ENCODE assay signal across 12 mouse cellular contexts in genomic region chr4:123613309-123613947, GRCm38 (mm10).
DNase-seq lines count a peak whose midpoint lies in the region; ATAC-seq and TF ChIP-seq lines count a peak whose summit lies in the region.
"Had no signal": no experiment of that assay in that cellular context is flagged by ENCODE, and none has a peak within 500 bp of the region (broad histone marks: within the 10 kb centered on the region; RNA-seq: fewer than 3 reads in every experiment).

No protein-coding gene starts in this region.

- H3K4me1 ChIP-seq in heart, embryonic 12.5 days (replicated peaks) = peaks cover 46% of the 10 kb centered on the region
- peaks cover 39% of the 10 kb centered on the region for H3K4me1 ChIP-seq in kidney, adult 2 months (ENCODE audit: control insufficient read depth, insufficient read depth, low read length)
- peaks cover 36% of the 10 kb centered on the region for H3K4me1 ChIP-seq in liver, embryonic 15.5 days (replicated peaks)
- peaks cover 12% of the 10 kb centered on the region; the same call in 1 of the 2 replicates for H3K4me1 ChIP-seq in stomach, embryonic 14.5 days (ENCODE audit: control insufficient read depth, insufficient read depth, low read length)
- H3K4me1 ChIP-seq in forebrain, embryonic 12.5 days = peaks cover 20% of the 10 kb centered on the region

- no peak for ATAC-seq in heart, embryonic 12.5 days (ENCODE audit: insufficient number of reproducible peaks, low FRiP score)
- peak; percentile 74 for ATAC-seq in liver, embryonic 15.5 days (ENCODE audit: insufficient read depth)
- peak; percentile 81 for ATAC-seq in stomach, embryonic 14.5 days (ENCODE audit: insufficient number of reproducible peaks, insufficient read depth, low FRiP score, low read depth)
- ATAC-seq in forebrain, embryonic 12.5 days (ENCODE audit: low FRiP score) = no peak
- ATAC-seq: forebrain, postnatal 0 days had no signal

- 56% methylated on average over 7 of the region's 7 CpGs for WGBS in heart, embryonic 12.5 days
- 39% methylated on average over 7 of the region's 7 CpGs for WGBS in kidney, adult 2 months
- WGBS in liver, embryonic 15.5 days (ENCODE audit: insufficient replicate concordance) = 50% methylated on average over 7 of the region's 7 CpGs
- 63% methylated on average over 7 of the region's 7 CpGs for WGBS in stomach, embryonic 14.5 days
- 65% methylated on average over 7 of the region's 7 CpGs for WGBS in forebrain, embryonic 12.5 days

- no peak for DNase-seq in heart, adult 9 months (ENCODE audit: low spot score in 2 of 2)
- DNase-seq in kidney, adult 2 months = peak; percentile 90
- no peak for DNase-seq in adrenal gland, postnatal 25 days
- DNase-seq in gastrocnemius, postnatal 10 days = no peak
- DNase-seq: adrenal gland, adult 2 months; cerebellum, postnatal 25 days; forebrain, postnatal 0 days had no signal

- H3K9me3 ChIP-seq in heart, embryonic 12.5 days (replicated peaks) = no peaks in the 10 kb centered on the region
- H3K9me3 ChIP-seq in liver, embryonic 15.5 days (replicated peaks) = no peaks in the 10 kb centered on the region
- H3K9me3 ChIP-seq in stomach, embryonic 14.5 days (ENCODE audit: control insufficient read depth, low read depth, low read length) = no peaks in the 10 kb centered on the region
- no peaks in the 10 kb centered on the region for H3K9me3 ChIP-seq in forebrain, embryonic 12.5 days
- H3K9me3 ChIP-seq: neural tube, embryonic 12.5 days had no signal

- H3K9ac ChIP-seq in heart, embryonic 12.5 days = no peak overlapping the region
- H3K9ac ChIP-seq in liver, embryonic 15.5 days = no peak overlapping the region
- H3K9ac ChIP-seq in stomach, embryonic 14.5 days (replicated peaks; ENCODE audit: low read depth, low read length) = no peak overlapping the region
- no peak overlapping the region for H3K9ac ChIP-seq in forebrain, embryonic 12.5 days
- H3K9ac ChIP-seq: forebrain, postnatal 0 days; neural tube, embryonic 12.5 days had no signal

- H3K36me3 ChIP-seq in heart, embryonic 12.5 days = no peaks in the 10 kb centered on the region
- H3K36me3 ChIP-seq in kidney, adult 2 months (ENCODE audit: control insufficient read depth, insufficient read depth, low read length) = no peaks in the 10 kb centered on the region
- no peaks in the 10 kb centered on the region for H3K36me3 ChIP-seq in liver, embryonic 15.5 days (replicated peaks)
- no peaks in the 10 kb centered on the region for H3K36me3 ChIP-seq in stomach, embryonic 14.5 days (ENCODE audit: control insufficient read depth, insufficient read depth, low read length)
- H3K36me3 ChIP-seq in forebrain, embryonic 12.5 days (replicated peaks) = no peaks in the 10 kb centered on the region
- H3K36me3 ChIP-seq: neural tube, embryonic 12.5 days had no signal

- no peaks in the 10 kb centered on the region for H3K27me3 ChIP-seq in heart, embryonic 12.5 days (replicated peaks)
- H3K27me3 ChIP-seq in kidney, adult 2 months (replicated peaks; ENCODE audit: control insufficient read depth, insufficient read depth, low read length) = no peaks in the 10 kb centered on the region
- H3K27me3 ChIP-seq in liver, embryonic 15.5 days = no peaks in the 10 kb centered on the region
- H3K27me3 ChIP-seq in stomach, embryonic 14.5 days (ENCODE audit: control insufficient read depth, insufficient read depth, low read length) = no peaks in the 10 kb centered on the region
- no peaks in the 10 kb centered on the region for H3K27me3 ChIP-seq in forebrain, embryonic 12.5 days
- H3K27me3 ChIP-seq: neural tube, embryonic 12.5 days had no signal

- no peak for TF ChIP-seq POLR2A in kidney, adult 2 months (IDR thresholded peaks at IDR 0.05; ENCODE audit: low read depth, low read length)

- H3K4me3 ChIP-seq in heart, embryonic 12.5 days = no peak overlapping the region
- H3K4me3 ChIP-seq in kidney, adult 2 months (ENCODE audit: insufficient read depth, low read depth, low read length) = no peak overlapping the region
- peak overlapping the region; percentile 29 for H3K4me3 ChIP-seq in liver, embryonic 15.5 days (replicated peaks)
- no peak overlapping the region for H3K4me3 ChIP-seq in stomach, embryonic 14.5 days (ENCODE audit: low read depth, low read length)
- H3K4me3 ChIP-seq in forebrain, embryonic 12.5 days (replicated peaks) = no peak overlapping the region
- H3K4me3 ChIP-seq: neural tube, embryonic 12.5 days had no signal

- H3K27ac ChIP-seq in heart, embryonic 12.5 days (ENCODE audit: poor library complexity, severe bottlenecking) = peak overlapping the region; percentile 35; the same call in 1 of the 2 replicates
- H3K27ac ChIP-seq in kidney, adult 2 months (ENCODE audit: insufficient read depth, low read depth, low read length) = no peak overlapping the region
- H3K27ac ChIP-seq in liver, embryonic 15.5 days (replicated peaks) = peak overlapping the region; percentile 38; the same call in 1 of the 2 replicates
- H3K27ac ChIP-seq in stomach, embryonic 14.5 days (ENCODE audit: low read length) = no peak overlapping the region
- no peak overlapping the region for H3K27ac ChIP-seq in forebrain, embryonic 12.5 days
- H3K27ac ChIP-seq: neural tube, embryonic 12.5 days had no signal

- H3K4me2 ChIP-seq in heart, embryonic 12.5 days = no peak overlapping the region
- peak overlapping the region; percentile 30; the same call in 1 of the 2 replicates for H3K4me2 ChIP-seq in liver, embryonic 15.5 days
- H3K4me2 ChIP-seq in stomach, embryonic 14.5 days (replicated peaks; ENCODE audit: low read depth, low read length) = no peak overlapping the region
- H3K4me2 ChIP-seq in forebrain, embryonic 12.5 days = no peak overlapping the region
- H3K4me2 ChIP-seq: neural tube, embryonic 12.5 days had no signal

- no peak for TF ChIP-seq CTCF in kidney, adult 2 months (conservative IDR thresholded peaks at IDR 0.05; ENCODE audit: insufficient read depth, insufficient read length, low read depth, low read length)

Comparison
In these comparisons a context has a peak if more than half of its experiments do, and no peak if none do; other contexts are left out.
1. ATAC-seq: peak in liver, embryonic 15.5 days (single experiment) and stomach, embryonic 14.5 days (single experiment); none in heart, embryonic 12.5 days (single experiment) and forebrain, embryonic 12.5 days (single experiment).
2. H3K27ac ChIP-seq: peak in heart, embryonic 12.5 days (single experiment) and liver, embryonic 15.5 days (single experiment); none in kidney, adult 2 months (single experiment), stomach, embryonic 14.5 days (single experiment) and forebrain, embryonic 12.5 days (single experiment).